ENCODE assay signal across 27 mouse cellular contexts in the genomic region with DNA sequence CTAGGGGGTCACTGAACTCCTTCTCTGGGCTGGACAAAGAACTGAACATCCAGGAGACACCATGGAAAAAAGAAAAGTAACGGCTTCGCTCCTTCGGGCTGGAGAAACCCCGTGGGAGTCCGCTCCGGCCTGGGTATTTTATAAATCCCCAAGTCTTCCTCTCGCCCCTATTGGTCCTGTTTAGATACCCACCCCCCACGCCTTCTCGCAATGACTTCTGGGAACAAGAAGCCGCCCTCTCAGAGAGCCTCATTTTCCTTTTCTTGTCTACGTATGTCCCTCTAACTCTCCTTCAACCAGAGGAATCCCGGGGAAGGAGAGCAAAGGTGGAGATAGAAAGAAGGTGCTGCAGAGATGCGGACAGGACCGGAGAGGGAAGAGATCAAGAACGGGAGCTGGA.
"Had no signal": no experiment of that assay in that cellular context is flagged by ENCODE, and none has a peak within 500 bp of the region (broad histone marks: within the 10 kb centered on the region; RNA-seq: fewer than 3 reads in every experiment).

No protein-coding gene starts in this region.

- DNase-seq: gastrocnemius, adult 2 months; gastrocnemius, postnatal 10 days; gastrocnemius, postnatal 25 days; heart, adult 2 months; heart, postnatal 14 days; heart, postnatal 36 days; kidney, adult 11 months; kidney, adult 2 months; kidney, adult 9 months; kidney, postnatal 14 days; kidney, postnatal 36 days; layer of hippocampus, adult 9-11 months; liver had no signal

- H3K4me3 ChIP-seq: gastrocnemius, adult 2 months; heart, adult 2 months; heart, embryonic 13.5 days; heart, embryonic 15.5 days; hindbrain, embryonic 13.5 days; hindbrain, embryonic 15.5 days; kidney, embryonic 15.5 days; left cerebral cortex, adult 2 months; limb, embryonic 10.5 days; limb, embryonic 12.5 days; liver, embryonic 12.5 days had no signal

- H3K36me3 ChIP-seq: heart, embryonic 13.5 days; heart, embryonic 15.5 days; hindbrain, embryonic 15.5 days; kidney, embryonic 15.5 days; limb, embryonic 10.5 days; limb, embryonic 12.5 days; liver, embryonic 12.5 days had no signal

- ATAC-seq: hindbrain, postnatal 0 days; intestine, embryonic 16.5 days; liver, embryonic 12.5 days had no signal

- H3K4me1 ChIP-seq: heart, embryonic 13.5 days; heart, embryonic 15.5 days; hindbrain, embryonic 13.5 days; hindbrain, embryonic 15.5 days; kidney, embryonic 15.5 days; limb, embryonic 10.5 days; limb, embryonic 12.5 days; liver, embryonic 12.5 days had no signal

- H3K9ac ChIP-seq: heart, embryonic 13.5 days; heart, embryonic 15.5 days; hindbrain, embryonic 13.5 days; hindbrain, embryonic 15.5 days; kidney, embryonic 15.5 days; limb, embryonic 12.5 days; liver, embryonic 12.5 days; liver, embryonic 14.5 days had no signal

- H3K27me3 ChIP-seq: heart, embryonic 13.5 days; heart, embryonic 15.5 days; hindbrain, embryonic 13.5 days; hindbrain, embryonic 15.5 days; kidney, embryonic 15.5 days; limb, embryonic 12.5 days; liver, embryonic 12.5 days had no signal

- H3K9me3 ChIP-seq: heart, embryonic 15.5 days; hindbrain, embryonic 13.5 days; hindbrain, embryonic 15.5 days; kidney, embryonic 15.5 days; limb, embryonic 10.5 days; liver, embryonic 12.5 days had no signal

- H3K4me2 ChIP-seq: heart, embryonic 11.5 days; heart, embryonic 13.5 days; heart, embryonic 15.5 days; hindbrain, embryonic 13.5 days; hindbrain, embryonic 15.5 days; kidney, embryonic 15.5 days; limb, embryonic 12.5 days; liver, embryonic 12.5 days had no signal

- H3K27ac ChIP-seq: gastrocnemius, adult 2 months; heart, adult 2 months; heart, embryonic 13.5 days; heart, embryonic 15.5 days; hindbrain, embryonic 13.5 days; hindbrain, embryonic 15.5 days; hindbrain, postnatal 0 days; kidney, embryonic 15.5 days; kidney, postnatal 0 days; left cerebral cortex, adult 2 months; limb, embryonic 10.5 days; limb, embryonic 12.5 days; liver, embryonic 12.5 days; liver, embryonic 14.5 days had no signal
